Mouse (Mus musculus): ENCODE results near the gene Naa80. TPM values are rescaled to one million over a fixed set of nuclear protein-coding genes. Genes with fewer than 3 reads are reported as not detected.

Gene Naa80
- polyA plus RNA-seq, 1 experiment from 2014 or later, result 15.1 TPM

DNA sequence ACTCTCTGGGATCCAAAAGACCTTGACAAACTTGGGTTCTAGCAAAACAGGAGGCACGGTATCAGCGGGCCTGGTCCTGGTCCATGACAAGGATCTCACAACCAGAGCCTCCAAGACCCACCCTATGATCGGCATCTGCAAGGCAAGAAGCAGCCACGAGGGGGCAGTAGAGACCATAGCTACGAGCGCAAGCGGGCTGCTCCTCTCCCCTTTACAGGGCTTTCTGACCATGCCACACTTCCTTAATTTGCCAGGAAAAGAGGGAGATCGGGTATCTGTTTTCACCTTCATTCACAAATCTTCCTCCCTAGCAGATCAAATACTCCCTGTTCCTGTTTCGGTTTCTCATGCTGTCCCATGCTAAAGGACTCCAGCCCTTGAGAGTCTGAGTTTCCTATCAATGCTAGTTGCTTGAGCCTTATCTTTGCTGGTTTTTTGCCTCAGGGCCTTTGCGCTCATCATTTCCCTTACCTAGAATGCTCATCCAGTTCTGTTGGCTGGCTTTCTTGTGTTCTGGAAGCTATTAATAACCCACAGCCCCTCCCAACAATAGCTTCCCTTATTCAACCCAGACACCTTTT lies 23.5 kb downstream of the Naa80 start:
- H3K4me3 ChIP-seq (ENCODE audit: low read depth, low read length), result no peak overlapping the region
- peak overlapping the region; percentile 27 for H3K9ac ChIP-seq (ENCODE audit: low read length)
- DNase-seq (ENCODE audit: low spot score) (peak; percentile 93), ATAC-seq (ENCODE audit: insufficient read depth, low FRiP score, low TSS enrichment) (no peak)
- no peak overlapping the region for H3K27ac ChIP-seq (ENCODE audit: low read depth, low read length)
- no peaks in the 10 kb centered on the region for H3K27me3 ChIP-seq (ENCODE audit: control insufficient read depth, insufficient read depth, low read length)
- no peaks in the 10 kb centered on the region for H3K36me3 ChIP-seq (ENCODE audit: control insufficient read depth, insufficient read depth, low read length)
- H3K4me2 ChIP-seq (ENCODE audit: low read depth), result no peak overlapping the region
- peaks cover 16% of the 10 kb centered on the region for H3K4me1 ChIP-seq (ENCODE audit: control insufficient read depth, insufficient read depth, low read length)
- whole genome bisulfite sequencing, result 14% methylated on average over 10 of the region's 10 CpGs
- no peaks in the 10 kb centered on the region for H3K9me3 ChIP-seq (ENCODE audit: control insufficient read depth, low read length)

GRCm38 (mm10) chr9:107603251-107603650 lies 24.6 kb downstream of the Naa80 start:
- Histone ChIP-seq H3K4me3 (ENCODE audit: low read depth, low read length) (no peak overlapping the region), H3K4me2 (ENCODE audit: low read depth) (no peak overlapping the region)

DNA sequence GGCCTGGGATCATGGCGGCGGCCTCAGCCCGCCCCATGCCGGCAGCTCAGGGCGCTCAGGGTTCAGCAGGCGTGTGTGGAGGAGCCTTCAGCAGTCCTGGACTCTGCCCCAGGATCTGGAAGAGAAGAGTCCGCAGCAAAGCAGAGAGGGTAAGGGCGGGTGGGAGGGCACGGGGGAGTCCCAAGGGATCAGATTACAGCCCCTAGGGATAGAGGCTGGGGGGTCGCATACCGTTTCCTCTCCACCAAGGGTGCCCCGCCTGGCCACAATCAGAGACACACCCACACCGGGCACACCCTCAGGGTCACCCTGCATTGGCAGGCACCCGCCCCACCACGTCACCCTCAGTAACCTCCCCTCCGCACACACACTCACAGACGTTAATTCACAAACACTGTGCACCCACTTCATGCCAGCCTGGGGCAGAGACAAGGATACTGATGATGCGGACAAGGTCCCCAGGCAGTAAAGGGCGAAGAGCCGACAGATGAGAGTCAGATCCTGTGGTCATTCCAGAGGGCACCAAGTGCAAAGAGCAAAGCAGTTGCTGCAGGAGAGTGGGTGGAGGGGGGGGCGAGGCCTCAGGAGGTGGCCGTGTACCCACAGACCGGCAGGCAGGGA lies 26.5 kb downstream of the Naa80 start:
- ATAC-seq (ENCODE audit: insufficient read depth, low FRiP score, low TSS enrichment) (no peak), DNase-seq (ENCODE audit: low spot score) (no peak)
- Histone ChIP-seq H3K36me3 (ENCODE audit: control insufficient read depth, insufficient read depth, low read length) (no peaks in the 10 kb centered on the region), H3K9me3 (ENCODE audit: control insufficient read depth, low read length) (no peaks in the 10 kb centered on the region), H3K4me2 (ENCODE audit: low read depth) (peak overlapping the region; percentile 15), H3K27ac (ENCODE audit: low read depth, low read length) (no peak overlapping the region), H3K4me3 (ENCODE audit: low read depth, low read length) (no peak overlapping the region), H3K9ac (ENCODE audit: low read length) (no peak overlapping the region), H3K27me3 (ENCODE audit: control insufficient read depth, insufficient read depth, low read length) (no peaks in the 10 kb centered on the region), H3K4me1 (ENCODE audit: control insufficient read depth, insufficient read depth, low read length) (peaks cover 27% of the 10 kb centered on the region)
- WGBS, result 37% methylated on average over 23 of the region's 23 CpGs

More at GRCm38 (mm10) chr9:107603251-107603650, 24.6 kb downstream of the Naa80 start:
- Histone ChIP-seq H3K27me3 (ENCODE audit: control insufficient read depth, insufficient read depth, low read length) (no peaks in the 10 kb centered on the region), H3K4me1 (ENCODE audit: control insufficient read depth, insufficient read depth, low read length) (peaks cover 21% of the 10 kb centered on the region), H3K36me3 (ENCODE audit: control insufficient read depth, insufficient read depth, low read length) (no peaks in the 10 kb centered on the region), H3K27ac (ENCODE audit: low read depth, low read length) (no peak overlapping the region), H3K9me3 (ENCODE audit: control insufficient read depth, low read length) (no peaks in the 10 kb centered on the region), H3K9ac (ENCODE audit: low read length) (no peak overlapping the region; the same call in 1 of the 2 replicates)
- no peak for DNase-seq (ENCODE audit: low spot score)
- WGBS, result 81% methylated on average over 6 of the region's 6 CpGs
- no peak for ATAC-seq (ENCODE audit: insufficient read depth, low FRiP score, low TSS enrichment)

- no peak overlapping the region; the same call in 1 of the 2 replicates for H3K27ac ChIP-seq (ENCODE audit: low read depth, low read length)
- no peaks in the 10 kb centered on the region for H3K9me3 ChIP-seq (ENCODE audit: control insufficient read depth, low read length)
- no peaks in the 10 kb centered on the region for H3K36me3 ChIP-seq (ENCODE audit: control insufficient read depth, insufficient read depth, low read length)
- peaks cover 32% of the 10 kb centered on the region for H3K4me1 ChIP-seq (ENCODE audit: control insufficient read depth, insufficient read depth, low read length)
- ATAC-seq (ENCODE audit: insufficient read depth, low FRiP score, low TSS enrichment) (no peak), DNase-seq (ENCODE audit: low spot score) (no peak)
- 6% methylated on average over 9 of the region's 9 CpGs for WGBS
- H3K4me3 ChIP-seq (ENCODE audit: low read depth, low read length), result no peak overlapping the region
- no peak overlapping the region for H3K9ac ChIP-seq (ENCODE audit: low read length)
- H3K27me3 ChIP-seq (ENCODE audit: control insufficient read depth, insufficient read depth, low read length), result no peaks in the 10 kb centered on the region
- H3K4me2 ChIP-seq (ENCODE audit: low read depth), result peak overlapping the region; percentile 4; the same call in 1 of the 2 replicates
Observed at GRCm38 (mm10) chr9:107606591-107606990, 27.9 kb downstream of the Naa80 start.

GRCm38 (mm10) chr9:107607036-107607435 lies 28.3 kb downstream of the Naa80 start:
- peak overlapping the region; percentile 2; the same call in 1 of the 2 replicates for H3K4me2 ChIP-seq (ENCODE audit: low read depth)
- no peak for ATAC-seq (ENCODE audit: insufficient read depth, low FRiP score, low TSS enrichment)
- no peak for DNase-seq (ENCODE audit: low spot score)
- no peaks in the 10 kb centered on the region for H3K27me3 ChIP-seq (ENCODE audit: control insufficient read depth, insufficient read depth, low read length)
- H3K4me1 ChIP-seq (ENCODE audit: control insufficient read depth, insufficient read depth, low read length), result peaks cover 37% of the 10 kb centered on the region
- WGBS, result 52% methylated on average over 2 of the region's 2 CpGs
- no peaks in the 10 kb centered on the region for H3K36me3 ChIP-seq (ENCODE audit: control insufficient read depth, insufficient read depth, low read length)
- no peak overlapping the region for H3K9ac ChIP-seq (ENCODE audit: low read length)
- no peak overlapping the region for H3K27ac ChIP-seq (ENCODE audit: low read depth, low read length)
- H3K4me3 ChIP-seq (ENCODE audit: low read depth, low read length), result no peak overlapping the region
- no peaks in the 10 kb centered on the region for H3K9me3 ChIP-seq (ENCODE audit: control insufficient read depth, low read length)

DNA sequence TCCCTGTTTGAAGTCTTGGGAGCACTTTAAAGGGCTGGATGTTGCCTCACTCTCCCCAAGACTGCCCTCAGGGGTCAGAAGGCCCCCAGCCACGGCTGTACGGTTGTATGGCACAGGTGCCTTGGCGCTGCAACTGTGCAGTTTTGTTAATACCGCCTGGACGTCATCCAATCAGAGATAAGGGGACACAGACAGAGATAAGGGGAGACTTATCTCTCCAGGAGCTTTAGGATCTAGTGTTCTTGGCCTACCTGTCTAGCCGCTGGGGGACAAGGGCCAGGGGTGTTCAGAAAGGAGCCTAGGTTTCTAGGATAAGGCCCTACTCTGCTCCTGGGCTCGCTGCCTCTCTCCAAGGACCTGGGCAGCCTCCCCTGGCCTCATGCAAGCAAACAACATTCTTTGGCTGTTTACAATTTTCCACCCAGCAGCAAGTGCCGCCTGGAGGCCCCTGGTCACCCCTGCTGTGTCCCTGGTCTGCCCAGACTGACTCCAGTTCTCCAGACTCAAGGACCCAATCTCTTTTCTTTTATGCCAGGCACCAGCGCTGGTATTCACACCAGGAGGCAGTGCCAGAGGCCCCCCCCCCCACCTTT lies 29.1 kb downstream of the Naa80 start:
- Histone ChIP-seq H3K4me3 (ENCODE audit: low read depth, low read length) (no peak overlapping the region), H3K27ac (ENCODE audit: low read depth, low read length) (no peak overlapping the region), H3K36me3 (ENCODE audit: control insufficient read depth, insufficient read depth, low read length) (no peaks in the 10 kb centered on the region), H3K9ac (ENCODE audit: low read length) (no peak overlapping the region; the same call in 1 of the 2 replicates), H3K27me3 (ENCODE audit: control insufficient read depth, insufficient read depth, low read length) (no peaks in the 10 kb centered on the region), H3K4me2 (ENCODE audit: low read depth) (no peak overlapping the region), H3K9me3 (ENCODE audit: control insufficient read depth, low read length) (no peaks in the 10 kb centered on the region), H3K4me1 (ENCODE audit: control insufficient read depth, insufficient read depth, low read length) (peaks cover 38% of the 10 kb centered on the region)
- ATAC-seq (ENCODE audit: insufficient read depth, low FRiP score, low TSS enrichment) (no peak), DNase-seq (ENCODE audit: low spot score) (no peak)
- WGBS, result 55% methylated on average over 9 of the region's 9 CpGs

DNA sequence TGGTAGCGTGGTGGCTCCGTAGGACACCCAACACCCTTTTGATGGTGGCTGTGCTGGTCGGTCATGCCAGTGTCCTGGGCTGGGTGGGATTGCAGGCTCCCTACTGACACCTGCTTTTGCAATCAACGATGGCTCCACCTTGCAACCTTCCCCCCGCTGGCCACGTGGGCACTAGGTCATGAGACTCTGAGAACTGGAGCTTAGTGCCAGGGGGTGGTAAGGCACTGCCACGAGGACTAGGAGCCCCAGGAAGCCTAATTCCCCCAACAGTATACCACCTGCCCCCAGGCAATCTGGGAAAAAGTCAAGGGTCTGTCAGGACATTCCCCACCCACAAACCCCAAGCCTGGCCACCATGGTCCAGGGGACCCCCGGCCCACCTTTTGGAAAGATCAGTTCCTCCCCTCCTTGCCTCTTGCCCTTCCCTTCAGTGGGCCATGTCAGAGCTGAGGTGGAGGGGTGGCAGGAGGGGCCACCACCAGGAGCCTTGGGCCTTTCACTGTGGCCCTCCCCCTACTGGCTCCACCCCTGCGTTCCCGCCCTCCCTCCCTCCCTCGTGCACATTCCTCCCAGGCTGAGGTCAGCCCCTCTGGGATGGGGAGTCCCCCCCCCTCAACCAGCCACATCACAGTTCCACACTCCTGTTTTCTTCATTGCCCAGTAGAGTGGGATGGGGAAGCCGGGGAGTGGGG lies 30.2 kb downstream of the Naa80 start, which contains the start of gene Sema3b:
TSS of gene Sema3b (minus strand) at position 489 of the 692 bp plus-strand sequence.
- Histone ChIP-seq H3K9me3 (ENCODE audit: control insufficient read depth, low read length) (no peaks in the 10 kb centered on the region), H3K4me3 (ENCODE audit: low read depth, low read length) (no peak within 1 kb of the TSS), H3K27ac (ENCODE audit: low read depth, low read length) (no peak within 1 kb of the TSS), H3K4me1 (ENCODE audit: control insufficient read depth, insufficient read depth, low read length) (peaks cover 41% of the 10 kb centered on the region), H3K27me3 (ENCODE audit: control insufficient read depth, insufficient read depth, low read length) (no peaks in the 10 kb centered on the region), H3K36me3 (ENCODE audit: control insufficient read depth, insufficient read depth, low read length) (no peaks in the 10 kb centered on the region), H3K9ac (ENCODE audit: low read length) (no peak within 1 kb of the TSS; the same call in 1 of the 2 replicates), H3K4me2 (ENCODE audit: low read depth) (no peak within 1 kb of the TSS)
- ATAC-seq (ENCODE audit: insufficient read depth, low FRiP score, low TSS enrichment) (no peak), DNase-seq (ENCODE audit: low spot score) (no peak)
- 36% methylated on average over 12 of the region's 12 CpGs for WGBS

DNA sequence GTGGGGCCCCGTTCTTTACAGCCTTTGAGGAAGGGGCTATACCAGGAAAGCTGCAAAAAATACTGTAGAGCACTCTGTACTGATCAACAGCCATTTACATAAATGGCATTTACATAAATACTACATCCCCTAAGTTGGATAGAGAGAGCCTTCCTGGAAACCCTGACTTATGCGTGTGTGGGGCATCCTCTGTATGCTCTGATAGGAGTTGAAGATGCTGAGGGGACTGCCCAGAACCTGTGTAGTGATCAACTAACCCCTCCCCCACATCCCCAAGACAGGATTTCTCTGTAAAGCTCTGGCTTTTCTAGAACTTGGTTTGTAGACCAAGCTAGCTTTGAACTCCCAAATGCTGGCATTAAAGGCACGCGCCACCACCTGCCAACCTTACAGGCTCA lies 30.7 kb downstream of the Naa80 start:
- 68% methylated on average over 4 of the region's 4 CpGs for WGBS
- Histone ChIP-seq H3K27ac (ENCODE audit: low read depth, low read length) (no peak overlapping the region), H3K9ac (ENCODE audit: low read length) (no peak overlapping the region), H3K9me3 (ENCODE audit: control insufficient read depth, low read length) (no peaks in the 10 kb centered on the region), H3K36me3 (ENCODE audit: control insufficient read depth, insufficient read depth, low read length) (no peaks in the 10 kb centered on the region), H3K27me3 (ENCODE audit: control insufficient read depth, insufficient read depth, low read length) (no peaks in the 10 kb centered on the region), H3K4me1 (ENCODE audit: control insufficient read depth, insufficient read depth, low read length) (peaks cover 38% of the 10 kb centered on the region), H3K4me3 (ENCODE audit: low read depth, low read length) (no peak overlapping the region), H3K4me2 (ENCODE audit: low read depth) (no peak overlapping the region)
- ATAC-seq (ENCODE audit: insufficient read depth, low FRiP score, low TSS enrichment), result no peak
- no peak for DNase-seq (ENCODE audit: low spot score)

All from neural tube, embryonic 11.5 days (tissue).